Mouse (Mus musculus) spleen, adult 2 months (tissue): ENCODE measurements around the gene Tspyl4.

Source experiments
- CTCF ChIP-seq: fragments of 200-500 bp; IDR thresholded peaks from 2 replicates; pipeline ENCODE4 v1.5.1; 2011; ENCODE audit warnings: mild to moderate bottlenecking, inconsistent platforms; ENCODE audit not compliant: insufficient read depth, insufficient read length, insufficient replicate concordance; ENCODE audit errors: extremely low read depth
- POLR2A ChIP-seq: fragments of 200-500 bp; IDR thresholded peaks from 2 replicates; pipeline ENCODE4 v1.6.1; 2011; ENCODE audit warnings: low read depth, low read length, inconsistent platforms

DNA sequence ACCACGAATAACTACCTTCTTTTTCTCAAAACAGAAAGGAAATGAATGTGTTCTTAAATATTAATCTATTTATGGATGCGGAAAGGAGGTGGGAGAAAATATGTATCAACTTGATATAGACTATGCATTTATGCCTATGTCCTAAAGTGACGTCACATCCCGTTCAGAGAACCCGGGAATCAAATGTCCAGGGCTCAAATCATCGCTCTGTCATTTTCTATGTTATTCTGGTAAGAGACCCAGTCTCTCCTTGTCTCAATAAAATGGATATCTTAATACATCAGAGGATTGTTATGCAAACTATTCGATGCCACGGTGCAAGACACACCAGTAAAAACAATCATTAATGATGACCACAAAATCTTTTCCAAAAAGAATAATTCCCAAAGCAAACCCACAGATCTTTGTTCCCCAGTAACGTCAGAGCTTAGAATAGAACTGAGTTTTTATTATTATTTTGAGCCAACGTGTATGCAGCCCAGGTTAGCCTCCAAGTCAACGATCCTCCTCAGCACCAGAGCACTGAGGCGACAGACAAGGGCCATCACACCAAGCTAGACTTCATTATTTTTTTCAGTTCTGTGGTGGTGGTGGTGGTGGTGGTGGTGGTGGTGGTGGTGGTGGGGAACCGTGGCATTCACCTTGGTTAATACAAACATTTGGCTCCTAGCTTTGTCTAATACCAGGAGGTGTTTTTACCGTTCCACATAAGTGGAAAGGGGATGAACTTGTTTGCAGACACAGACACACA lies 15.9 kb upstream of the Tspyl4 start:
- no peak for TF ChIP-seq CTCF
- no peak for TF ChIP-seq POLR2A
